Mouse (Mus musculus) gastrocnemius, postnatal 36 days (tissue): Measurements from ENCODE around the gene Tmem161b. TPM values are rescaled to one million over a fixed set of nuclear protein-coding genes. Genes with fewer than 3 reads are reported as not detected.

Experiments used
- DNase-seq, 2 experiments: peaks; one replicate each; pipeline ENCODE4 v3.0.0; 2022
- intact Hi-C: fragments of 180-260 bp; cut with DNase I; formaldehyde crosslinking; loops from one replicate; pipeline ENCODE4 v1.15.1; 2025
- microRNA-seq, 2 experiments: library from miRNA; unstranded; fragments of <30 nt; microRNA quantifications; one replicate each; pipeline ENCODE4 v1.2.0; 2021
- total RNA-seq, 2 experiments: library from RNA; stranded (reverse); gene quantifications; 2 replicates each; pipeline ENCODE4 v1.2.3; 2021

Tmem161b gene
- total RNA-seq, 2 experiments from 2014 or later = 10.4 to 11.7 TPM

DNA sequence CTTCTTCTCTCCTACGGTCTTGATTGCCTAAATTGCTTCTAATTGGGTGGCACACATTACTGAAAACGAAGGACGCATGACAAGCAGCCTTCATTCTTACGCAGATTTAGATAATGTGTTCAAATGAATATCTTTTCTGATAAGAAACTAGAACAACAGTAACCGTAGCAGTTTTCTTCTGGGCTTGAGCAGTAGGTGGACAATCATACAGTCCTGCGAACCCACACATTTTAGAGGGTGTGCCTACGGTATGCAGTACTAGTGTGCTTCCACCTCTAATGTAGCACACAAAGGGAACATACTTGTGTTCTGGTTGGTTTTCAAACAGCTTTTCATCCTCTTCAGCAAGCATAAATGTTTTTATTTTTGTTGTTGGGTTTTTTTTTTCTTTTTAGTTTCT, 122.6 kb downstream of the Tmem161b start:
- DNase-seq = no peak
- intact Hi-C loops = loop anchor here (10.0 kb wide), 1 partner anchor 630 kb away; no protein-coding TSS in a partner anchor

DNA sequence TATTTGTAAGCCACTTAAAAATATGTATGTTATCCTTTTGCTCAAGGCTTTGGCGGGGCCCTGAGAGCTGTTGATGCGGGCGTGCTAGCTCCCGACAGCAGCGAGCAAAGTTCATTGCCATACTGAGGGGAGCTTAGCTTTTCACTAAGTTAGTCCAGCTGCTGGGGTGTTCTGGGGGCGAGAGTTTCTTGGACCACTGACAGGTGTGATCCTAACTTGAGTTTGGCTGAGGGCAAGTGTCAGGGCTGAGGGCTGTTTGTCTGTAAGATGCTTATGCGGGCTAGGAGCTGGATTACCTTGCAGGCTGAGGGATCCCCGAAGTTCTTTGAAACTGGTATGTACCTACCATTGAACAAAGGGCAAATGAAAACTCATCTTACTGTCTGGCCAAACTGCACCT, 123.0 kb downstream of the Tmem161b start:
- intact Hi-C loops = loop anchor here (10.0 kb wide), 1 partner anchor 630 kb away; no protein-coding TSS in a partner anchor
- no peak for DNase-seq

Small RNAs within 50 kb of the gene (microRNA-seq; reads per million reads assigned to microRNA genes)
- 0 reads per million in 2 experiments for gene Gm24331
